Mouse (Mus musculus): ENCODE data around the gene Col25a1. TPM values are rescaled to one million over a fixed set of nuclear protein-coding genes. Genes with fewer than 3 reads are reported as not detected.

The Col25a1 gene
- polyA plus RNA-seq, 1 experiment, result 0.01 TPM

- no peaks in the 10 kb centered on the region for H3K4me1 ChIP-seq (ENCODE audit: control insufficient read depth, insufficient read depth, insufficient read length)
- H3K27me3 ChIP-seq (ENCODE audit: control insufficient read depth, insufficient read depth, low read length), result no peaks in the 10 kb centered on the region
- no peak for TF ChIP-seq POLR2A (IDR thresholded peaks at IDR 0.05; ENCODE audit: low read depth, low read length)
- TF ChIP-seq CTCF (IDR thresholded peaks at IDR 0.05; ENCODE audit: extremely low read depth, insufficient read depth, insufficient read length, insufficient replicate concordance), result no peak
- no peak for DNase-seq (ENCODE audit: low read depth in 1 of 2, low spot score in 2 of 2)
- no peak overlapping the region for H3K27ac ChIP-seq (ENCODE audit: insufficient read depth, low read length)
- no peaks in the 10 kb centered on the region for H3K36me3 ChIP-seq (ENCODE audit: control insufficient read depth, insufficient read depth, low read length)
- WGBS, result 76% methylated on average over 3 of the region's 3 CpGs
- no peak overlapping the region for H3K4me3 ChIP-seq (ENCODE audit: extremely low read depth, insufficient read depth, insufficient read length)
Observed at GRCm38 (mm10) chr3:130338371-130338770, 207.1 kb downstream of the Col25a1 start.

DNA sequence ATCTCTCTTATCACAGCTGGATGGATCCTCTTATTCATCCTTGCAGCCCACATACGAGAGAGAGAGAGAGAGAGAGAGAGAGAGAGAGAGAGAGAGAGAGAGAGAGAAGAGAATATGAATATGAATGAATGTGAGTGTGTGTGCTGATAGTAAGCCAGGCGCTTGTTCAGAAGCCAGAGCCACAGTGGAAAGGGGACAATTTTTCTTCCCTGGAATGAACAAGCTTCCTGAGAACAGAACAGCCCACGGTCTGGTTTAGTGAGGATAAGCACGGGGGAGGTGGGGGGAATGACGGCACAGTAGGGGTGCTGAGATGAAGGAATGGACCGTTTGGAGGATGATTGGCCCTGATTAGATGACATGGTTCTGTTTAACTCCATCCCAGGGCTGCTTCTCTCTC lies 218.9 kb downstream of the Col25a1 start:
- no peak for DNase-seq (ENCODE audit: low read depth in 1 of 2, low spot score in 2 of 2)
- H3K36me3 ChIP-seq (ENCODE audit: control insufficient read depth, insufficient read depth, low read length), result no peaks in the 10 kb centered on the region
- TF ChIP-seq CTCF (IDR thresholded peaks at IDR 0.05; ENCODE audit: extremely low read depth, insufficient read depth, insufficient read length, insufficient replicate concordance) (no peak), POLR2A (IDR thresholded peaks at IDR 0.05; ENCODE audit: low read depth, low read length) (no peak)
- WGBS, result 73% methylated on average over 6 of the region's 6 CpGs
- no peak overlapping the region for H3K4me3 ChIP-seq (ENCODE audit: extremely low read depth, insufficient read depth, insufficient read length)
- no peaks in the 10 kb centered on the region for H3K27me3 ChIP-seq (ENCODE audit: control insufficient read depth, insufficient read depth, low read length)
- no peaks in the 10 kb centered on the region for H3K4me1 ChIP-seq (ENCODE audit: control insufficient read depth, insufficient read depth, insufficient read length)
- no peak overlapping the region for H3K27ac ChIP-seq (ENCODE audit: insufficient read depth, low read length)

DNA sequence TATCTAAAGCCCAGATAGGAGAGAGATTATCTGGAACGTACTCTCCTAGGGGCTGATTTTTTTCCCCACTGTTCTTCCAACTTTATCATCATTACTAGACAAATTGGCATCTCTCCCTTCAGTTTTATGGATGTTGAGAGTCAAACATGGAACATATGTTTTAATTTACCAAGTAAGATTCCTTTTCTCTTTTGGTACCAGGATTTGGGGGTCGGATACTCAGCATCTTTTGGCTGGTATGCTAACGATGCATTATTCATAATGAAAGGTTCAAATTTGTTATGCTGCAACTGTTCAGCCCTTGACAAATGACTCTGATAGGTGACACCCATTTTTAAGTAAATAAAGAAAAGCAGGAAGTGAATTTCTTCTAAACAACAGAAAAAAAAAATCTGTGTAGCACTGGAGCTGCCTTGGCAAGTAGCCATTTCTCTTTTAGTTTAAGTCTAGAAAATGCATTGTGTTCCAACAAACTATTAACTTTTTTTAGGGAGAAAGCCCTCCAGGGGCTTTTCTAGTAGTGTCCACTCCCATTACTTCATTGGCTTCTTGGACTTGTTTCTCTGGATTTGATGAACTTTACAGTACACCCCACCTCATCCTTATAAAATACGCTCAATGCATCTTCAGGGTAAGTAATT lies 223.2 kb downstream of the Col25a1 start:
- TF ChIP-seq POLR2A (IDR thresholded peaks at IDR 0.05; ENCODE audit: low read depth, low read length) (no peak), CTCF (IDR thresholded peaks at IDR 0.05; ENCODE audit: extremely low read depth, insufficient read depth, insufficient read length, insufficient replicate concordance) (no peak)

DNA sequence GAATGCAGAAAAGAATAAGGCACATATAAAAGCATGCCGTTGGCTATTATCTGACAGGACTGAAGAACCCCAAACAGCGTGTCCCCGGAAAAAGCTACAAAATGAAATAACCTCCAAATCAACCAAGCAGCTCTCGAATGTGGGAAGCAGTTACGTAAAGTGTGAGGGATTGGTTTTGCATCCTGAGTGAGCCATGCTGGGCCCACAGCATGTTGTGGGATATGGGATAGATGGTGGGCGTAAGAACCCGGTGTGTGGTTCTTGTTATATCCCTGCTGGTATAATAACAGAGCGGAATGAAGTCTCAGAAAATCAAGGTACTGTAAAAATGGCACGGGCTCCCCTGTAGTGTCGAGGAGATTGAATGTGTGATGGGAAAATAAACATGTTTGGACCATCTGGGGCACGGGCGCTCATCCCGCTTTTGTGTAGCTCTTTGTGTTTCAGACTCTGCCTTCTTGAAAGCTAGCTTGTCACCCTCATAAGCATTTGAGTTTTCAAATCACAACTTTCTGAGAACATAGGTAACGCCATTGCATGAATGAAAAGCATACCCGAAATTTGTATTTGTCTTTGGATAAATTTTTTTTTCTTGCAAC lies 225.4 kb downstream of the Col25a1 start:
- H3K36me3 ChIP-seq (ENCODE audit: control insufficient read depth, insufficient read depth, low read length), result no peaks in the 10 kb centered on the region
- no peak overlapping the region for H3K4me3 ChIP-seq (ENCODE audit: extremely low read depth, insufficient read depth, insufficient read length)
- H3K27me3 ChIP-seq (ENCODE audit: control insufficient read depth, insufficient read depth, low read length), result no peaks in the 10 kb centered on the region
- WGBS, result 90% methylated on average over 15 of the region's 15 CpGs
- H3K27ac ChIP-seq (ENCODE audit: insufficient read depth, low read length), result no peak overlapping the region
- DNase-seq (ENCODE audit: low read depth in 1 of 2, low spot score in 2 of 2), result no peak
- no peaks in the 10 kb centered on the region for H3K4me1 ChIP-seq (ENCODE audit: control insufficient read depth, insufficient read depth, insufficient read length)
- TF ChIP-seq CTCF (IDR thresholded peaks at IDR 0.05; ENCODE audit: extremely low read depth, insufficient read depth, insufficient read length, insufficient replicate concordance), result no peak
- no peak for TF ChIP-seq POLR2A (IDR thresholded peaks at IDR 0.05; ENCODE audit: low read depth, low read length)

More for the DNA sequence above, 223.2 kb downstream of the Col25a1 start:
- WGBS, result 85% methylated on average over 4 of the region's 4 CpGs
- DNase-seq (ENCODE audit: low read depth in 1 of 2, low spot score in 2 of 2), result no peak
- Histone ChIP-seq H3K27ac (ENCODE audit: insufficient read depth, low read length) (no peak overlapping the region), H3K4me1 (ENCODE audit: control insufficient read depth, insufficient read depth, insufficient read length) (no peaks in the 10 kb centered on the region), H3K4me3 (ENCODE audit: extremely low read depth, insufficient read depth, insufficient read length) (no peak overlapping the region), H3K36me3 (ENCODE audit: control insufficient read depth, insufficient read depth, low read length) (no peaks in the 10 kb centered on the region), H3K27me3 (ENCODE audit: control insufficient read depth, insufficient read depth, low read length) (no peaks in the 10 kb centered on the region)

- H3K27me3 ChIP-seq (ENCODE audit: control insufficient read depth, insufficient read depth, low read length), result no peaks in the 10 kb centered on the region
- H3K4me1 ChIP-seq (ENCODE audit: control insufficient read depth, insufficient read depth, insufficient read length), result no peaks in the 10 kb centered on the region
- 30% methylated on average over 7 of the region's 7 CpGs for WGBS
- DNase-seq (ENCODE audit: low read depth in 1 of 2, low spot score in 2 of 2), result no peak
- H3K36me3 ChIP-seq (ENCODE audit: control insufficient read depth, insufficient read depth, low read length), result no peaks in the 10 kb centered on the region
- H3K27ac ChIP-seq (ENCODE audit: insufficient read depth, low read length), result no peak overlapping the region
- TF ChIP-seq CTCF (IDR thresholded peaks at IDR 0.05; ENCODE audit: extremely low read depth, insufficient read depth, insufficient read length, insufficient replicate concordance), result no peak
- H3K4me3 ChIP-seq (ENCODE audit: extremely low read depth, insufficient read depth, insufficient read length), result no peak overlapping the region
Observed at GRCm38 (mm10) chr3:130360813-130361212, 229.5 kb downstream of the Col25a1 start.

GRCm38 (mm10) chr3:130361922-130362321 lies 230.6 kb downstream of the Col25a1 start:
- TF ChIP-seq CTCF (IDR thresholded peaks at IDR 0.05; ENCODE audit: extremely low read depth, insufficient read depth, insufficient read length, insufficient replicate concordance) (no peak), POLR2A (IDR thresholded peaks at IDR 0.05; ENCODE audit: low read depth, low read length) (no peak)
- no peak for DNase-seq (ENCODE audit: low read depth in 1 of 2, low spot score in 2 of 2)
- 35% methylated on average over 1 of the region's 1 CpGs for WGBS
- no peak overlapping the region for H3K4me3 ChIP-seq (ENCODE audit: extremely low read depth, insufficient read depth, insufficient read length)
- no peaks in the 10 kb centered on the region for H3K4me1 ChIP-seq (ENCODE audit: control insufficient read depth, insufficient read depth, insufficient read length)
- H3K36me3 ChIP-seq (ENCODE audit: control insufficient read depth, insufficient read depth, low read length), result no peaks in the 10 kb centered on the region
- no peaks in the 10 kb centered on the region for H3K27me3 ChIP-seq (ENCODE audit: control insufficient read depth, insufficient read depth, low read length)
- no peak overlapping the region for H3K27ac ChIP-seq (ENCODE audit: insufficient read depth, low read length)

DNA sequence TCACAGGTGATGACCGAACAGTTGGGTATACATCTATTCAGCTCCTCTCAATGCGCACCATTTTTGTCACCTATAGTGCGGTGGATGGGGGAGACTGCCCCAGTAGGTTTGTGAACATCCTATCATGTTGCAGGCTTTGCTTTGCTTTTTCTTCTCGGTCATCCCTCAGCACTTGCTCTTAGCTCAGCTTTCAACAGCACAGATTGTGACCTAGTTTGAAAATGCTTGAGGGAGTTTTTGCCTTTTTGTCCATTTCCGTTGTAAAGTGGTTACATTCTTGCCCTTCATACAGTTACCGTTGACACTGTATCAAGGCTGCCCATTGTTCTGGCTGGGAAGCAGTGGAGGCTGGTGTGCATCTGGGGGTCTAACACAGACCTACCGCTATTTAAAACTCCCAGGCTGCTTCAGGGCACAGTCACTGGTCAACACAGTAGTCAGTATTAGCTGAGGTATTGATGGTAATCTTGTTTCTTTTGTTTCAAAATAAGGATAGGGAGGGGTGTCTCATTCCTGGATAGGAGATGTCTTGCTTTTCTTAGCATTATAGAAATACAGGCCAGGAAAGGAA lies 231.6 kb downstream of the Col25a1 start:
- H3K4me1 ChIP-seq (ENCODE audit: control insufficient read depth, insufficient read depth, insufficient read length), result no peaks in the 10 kb centered on the region
- no peak for DNase-seq (ENCODE audit: low read depth in 1 of 2, low spot score in 2 of 2)
- WGBS, result 87% methylated on average over 7 of the region's 7 CpGs
- no peak overlapping the region for H3K27ac ChIP-seq (ENCODE audit: insufficient read depth, low read length)
- no peaks in the 10 kb centered on the region for H3K36me3 ChIP-seq (ENCODE audit: control insufficient read depth, insufficient read depth, low read length)
- H3K27me3 ChIP-seq (ENCODE audit: control insufficient read depth, insufficient read depth, low read length), result no peaks in the 10 kb centered on the region
- no peak overlapping the region for H3K4me3 ChIP-seq (ENCODE audit: extremely low read depth, insufficient read depth, insufficient read length)
- no peak for TF ChIP-seq POLR2A (IDR thresholded peaks at IDR 0.05; ENCODE audit: low read depth, low read length)
- TF ChIP-seq CTCF (IDR thresholded peaks at IDR 0.05; ENCODE audit: extremely low read depth, insufficient read depth, insufficient read length, insufficient replicate concordance), result no peak

All from spleen, adult 2 months (tissue).